Mouse (Mus musculus) layer of hippocampus, adult 9-10 months (tissue): ENCODE measurements around the gene Ddias.

Experiments
- DNase-seq: peaks from one replicate; pipeline ENCODE4 v3.0.0; 2022; ENCODE audit warnings: low spot score

Ddias gene

DNA sequence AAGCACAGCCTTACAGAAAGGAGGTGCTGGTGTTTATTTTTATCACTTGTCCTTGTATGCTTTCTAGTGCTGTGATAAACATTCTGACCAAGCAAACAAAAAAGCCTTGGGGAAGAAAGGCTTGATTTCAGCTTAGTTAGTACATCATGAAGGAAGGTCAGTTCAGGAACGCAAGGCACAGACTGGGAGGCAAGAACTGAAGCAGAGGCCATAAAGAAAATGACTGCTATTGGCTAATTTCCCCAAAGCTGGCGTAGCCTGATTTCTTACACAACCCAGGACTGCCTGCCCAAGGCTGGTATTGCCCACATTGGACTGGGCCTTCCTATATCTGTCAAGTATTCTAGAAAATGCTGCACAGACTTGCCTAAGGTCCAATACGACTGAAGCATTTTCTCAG, 25.8 kb downstream of the Ddias start:
- DNase-seq = no peak

DNA sequence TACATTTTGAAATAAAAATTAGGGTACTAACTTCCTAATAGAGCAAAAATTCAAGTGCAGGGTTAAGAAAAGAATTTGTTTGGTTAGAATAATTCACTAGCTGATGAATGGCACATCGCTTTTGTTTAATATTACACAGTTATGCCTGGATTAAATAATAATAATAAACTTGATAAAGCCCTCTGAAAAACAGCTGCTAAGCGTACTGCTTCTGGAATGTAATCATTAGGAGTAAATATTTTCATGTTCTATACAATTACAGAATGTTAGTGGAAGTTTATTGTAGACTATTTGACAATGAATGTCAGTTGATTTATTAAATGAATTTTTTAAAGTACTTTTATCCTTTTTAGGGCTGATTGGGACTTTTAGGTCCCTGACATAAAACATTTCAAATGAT, 31.8 kb downstream of the Ddias start:
- no peak for DNase-seq

DNA sequence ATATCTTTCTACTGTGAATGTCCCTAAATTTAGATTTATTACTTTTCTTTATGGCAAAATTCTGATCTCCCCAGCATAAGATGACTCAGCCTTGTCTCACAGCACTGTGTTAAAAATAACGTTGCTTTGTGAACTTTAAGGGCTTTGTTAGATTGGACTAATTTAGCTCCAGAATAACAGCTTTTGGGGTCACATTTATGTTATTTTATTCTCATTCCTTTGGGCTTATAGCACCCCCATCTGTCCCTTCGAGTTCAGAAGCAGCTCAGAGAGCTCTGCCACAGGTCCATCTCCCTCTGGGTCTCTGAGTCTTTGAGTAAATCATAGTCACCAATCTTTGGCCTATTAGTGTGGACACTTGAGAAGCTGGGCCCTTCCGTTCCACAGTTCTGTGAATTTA, 36.1 kb downstream of the Ddias start:
- no peak for DNase-seq

- DNase-seq = no peak
Observed at GRCm38 (mm10) chr7:92837226-92837625, 36.8 kb downstream of the Ddias start.

- DNase-seq = no peak
Observed at GRCm38 (mm10) chr7:92836447-92836846, 37.6 kb downstream of the Ddias start.

DNA sequence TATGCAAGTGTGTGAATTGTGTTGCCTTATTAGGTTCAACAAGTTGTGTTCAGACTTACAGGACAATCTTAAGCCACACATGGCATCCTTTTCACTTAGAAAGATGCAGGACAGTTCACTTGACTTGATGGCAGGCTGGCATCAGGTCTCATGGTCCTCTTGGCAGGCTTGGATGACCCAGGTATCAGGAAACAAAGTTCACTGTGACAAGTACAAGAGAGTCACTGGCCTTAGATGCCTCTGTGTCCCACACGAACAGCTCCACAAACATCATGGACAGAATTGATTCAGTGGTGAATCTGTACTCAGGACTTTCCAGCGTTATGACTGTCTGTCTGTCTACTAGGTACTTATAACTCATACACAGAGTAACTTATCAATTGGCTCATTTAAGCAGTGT, 39.7 kb downstream of the Ddias start:
- DNase-seq = no peak

DNA sequence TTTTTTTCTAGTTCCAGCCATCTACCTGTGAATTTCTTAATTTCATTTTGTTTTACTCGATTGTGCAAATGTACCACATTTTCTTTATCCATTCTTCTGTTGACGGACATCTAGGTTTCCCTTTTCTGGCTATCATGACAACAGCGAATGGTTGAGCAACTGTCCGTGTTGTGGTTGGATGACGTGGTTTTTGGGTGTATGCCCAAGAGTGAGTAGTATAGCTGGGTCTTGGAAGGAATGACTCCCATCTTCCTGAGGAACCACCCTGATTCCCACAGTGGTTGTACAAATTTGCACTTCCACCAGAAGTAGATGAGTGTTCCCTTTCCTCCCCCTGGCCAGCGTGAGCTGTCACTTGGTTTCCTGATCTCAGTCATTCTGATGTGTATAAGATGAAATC, 41.7 kb downstream of the Ddias start:
- no peak for DNase-seq

DNA sequence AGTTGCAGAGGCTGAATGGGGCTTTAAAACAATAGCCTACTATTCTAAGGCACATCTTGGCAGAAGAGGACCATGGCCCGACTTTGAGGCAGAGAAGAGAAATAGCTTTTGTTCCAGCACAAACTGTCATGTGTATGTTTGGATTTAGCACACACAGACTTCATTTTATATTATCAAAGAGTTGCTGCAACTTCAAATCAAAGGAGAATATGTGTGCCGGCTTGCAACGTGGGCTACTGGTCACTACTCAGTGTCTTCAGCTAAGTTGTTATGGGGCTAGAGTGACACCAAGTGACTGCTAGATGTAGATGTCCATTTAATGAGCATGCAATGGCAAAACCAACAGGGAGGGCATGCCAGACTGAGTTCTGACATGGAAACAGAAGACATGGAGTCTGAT, 46.1 kb downstream of the Ddias start:
- peak; percentile 35 for DNase-seq

DNA sequence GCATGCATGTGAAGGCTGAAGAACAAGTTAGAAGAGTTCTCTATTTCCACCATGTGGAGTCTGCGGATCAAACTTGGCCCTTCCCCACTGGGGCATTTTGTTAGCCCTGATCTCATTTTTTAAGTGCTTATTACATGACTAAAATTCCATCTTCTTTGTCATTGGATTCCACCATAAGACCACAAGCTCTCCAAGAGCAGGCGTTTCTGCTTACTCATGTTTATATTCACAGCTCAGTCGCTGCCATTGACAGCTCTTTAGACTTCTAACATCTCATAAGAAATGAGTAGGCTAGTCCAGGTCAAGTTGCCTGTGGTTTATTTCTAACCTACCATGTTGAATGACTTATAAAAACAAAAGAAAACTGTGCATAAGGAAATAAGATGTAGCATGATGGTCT, 47.8 kb downstream of the Ddias start:
- no peak for DNase-seq

- DNase-seq = no peak
Observed at GRCm38 (mm10) chr7:92822409-92823101, 51.5 kb downstream of the Ddias start.

DNA sequence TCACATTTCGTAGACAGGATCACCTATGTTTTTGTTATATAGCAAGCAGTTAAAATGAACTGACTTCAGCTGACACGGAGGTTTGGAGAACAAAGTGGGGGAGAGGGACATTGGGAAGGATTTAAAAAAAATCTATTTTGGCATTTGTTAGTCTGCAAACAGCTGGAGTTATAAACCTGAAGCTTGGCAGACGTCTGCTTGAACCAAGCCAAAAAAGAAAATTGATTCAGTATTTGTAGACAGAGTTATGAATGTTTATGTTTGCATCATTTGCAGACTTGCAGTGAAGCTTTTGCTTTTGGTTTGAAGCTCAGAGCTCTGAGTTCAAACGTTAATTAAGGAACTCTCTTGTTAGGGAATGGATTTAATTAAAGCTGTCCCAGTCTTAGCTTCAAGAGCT, 52.2 kb downstream of the Ddias start:
- DNase-seq = no peak

DNA sequence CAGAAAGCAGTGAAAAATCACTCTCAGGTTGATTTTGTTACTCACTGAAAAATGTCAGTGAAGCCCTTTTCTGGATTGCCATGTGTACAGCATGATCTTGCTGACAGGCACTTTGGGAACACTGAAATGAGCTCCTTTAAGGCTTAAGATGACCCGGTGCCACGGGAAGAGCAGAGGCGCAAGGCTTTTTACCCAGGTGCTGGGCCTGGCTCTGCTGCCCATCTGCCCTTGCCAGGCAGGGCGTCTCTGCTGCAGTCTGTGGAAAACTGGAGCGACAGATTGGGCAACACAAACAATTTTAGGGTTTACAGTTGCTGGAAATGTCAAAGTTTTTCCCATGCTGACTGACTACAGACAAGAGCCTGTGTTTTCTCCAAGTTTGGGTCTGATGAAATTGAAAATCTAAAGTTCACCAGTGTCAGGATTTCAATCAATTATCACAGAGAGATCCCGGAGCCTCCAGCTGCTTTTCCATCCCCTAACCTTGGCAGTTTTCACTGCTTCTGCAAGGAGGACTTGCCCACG, 53.0 kb downstream of the Ddias start:
- no peak for DNase-seq

DNA sequence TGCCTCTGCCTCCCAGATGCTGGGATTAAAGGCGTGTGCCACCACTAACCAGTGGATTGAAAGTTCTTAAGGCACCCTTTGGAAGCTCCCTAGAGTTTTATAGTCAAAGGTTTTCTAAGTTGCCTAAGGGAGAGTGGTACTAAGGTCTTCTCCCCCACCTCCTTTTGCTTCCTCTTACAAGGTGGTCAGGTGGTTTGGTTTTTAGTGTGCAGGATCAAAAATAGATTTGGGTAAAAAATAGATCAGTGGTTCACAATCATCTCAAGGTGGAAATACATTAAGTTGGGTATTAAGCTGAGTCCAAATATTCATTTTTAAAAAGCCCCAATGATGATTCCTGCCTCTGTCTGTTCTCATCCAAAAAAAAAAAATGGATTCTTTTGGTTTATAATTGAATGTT, 53.6 kb downstream of the Ddias start:
- DNase-seq = no peak

GRCm38 (mm10) chr7:92819656-92820055, 54.4 kb downstream of the Ddias start:
- no peak for DNase-seq

GRCm38 (mm10) chr7:92817886-92818285, 56.2 kb downstream of the Ddias start:
- no peak for DNase-seq

GRCm38 (mm10) chr7:92817242-92817641, 56.8 kb downstream of the Ddias start:
- no peak for DNase-seq

GRCm38 (mm10) chr7:92811667-92812279, 62.3 kb downstream of the Ddias start:
- DNase-seq = no peak
